Mouse (Mus musculus) adrenal gland, postnatal 14 days (tissue): ENCODE results near the gene Lrch1. TPM values are rescaled to one million over a fixed set of nuclear protein-coding genes. Genes with fewer than 3 reads are reported as not detected.
A peak's percentile ranks its signal among the peaks of the same experiment; 100 is the strongest.

ENCODE experiments used
- DNase-seq: peaks from one replicate; pipeline ENCODE4 v3.0.0; 2021; ENCODE audit warnings: mixed read lengths
- total RNA-seq: library from RNA; stranded (reverse); gene quantifications from 2 replicates; pipeline ENCODE4 v1.2.3, GENCODE M21; 2021

Gene Lrch1
- total RNA-seq, 1 experiment from 2014 or later = 14.6 TPM

DNA sequence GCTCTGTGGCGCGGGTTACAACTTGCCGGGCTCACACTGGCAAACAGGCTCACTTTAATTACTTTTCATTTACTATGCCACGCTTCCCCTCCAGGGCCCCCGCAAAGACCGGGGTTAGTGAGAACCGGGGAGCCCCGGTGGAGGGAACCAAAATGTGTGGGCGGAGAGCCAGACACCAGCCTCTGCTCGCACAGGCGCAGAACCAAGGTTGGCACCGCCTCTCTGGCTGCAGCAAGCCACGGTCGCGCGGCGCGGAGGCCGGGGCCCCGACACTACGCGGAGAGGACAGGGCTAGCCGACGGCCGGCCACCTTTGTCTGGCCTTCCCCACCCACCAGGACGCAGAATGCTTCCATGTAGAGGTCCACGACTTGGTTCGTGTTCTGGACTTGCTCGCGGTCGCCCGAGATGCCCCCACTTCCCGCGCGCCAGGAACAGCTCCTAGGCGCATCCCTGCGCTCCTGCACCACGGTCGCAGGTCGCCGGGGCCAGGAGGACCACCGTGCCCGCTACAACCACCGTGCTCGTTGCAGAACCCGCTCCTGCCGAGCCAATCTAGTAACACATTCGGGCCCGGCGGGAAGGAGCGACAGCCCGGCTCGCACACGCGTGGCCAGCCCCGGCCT, 813 bp downstream of the Lrch1 start:
- DNase-seq = peak; percentile 91

DNA sequence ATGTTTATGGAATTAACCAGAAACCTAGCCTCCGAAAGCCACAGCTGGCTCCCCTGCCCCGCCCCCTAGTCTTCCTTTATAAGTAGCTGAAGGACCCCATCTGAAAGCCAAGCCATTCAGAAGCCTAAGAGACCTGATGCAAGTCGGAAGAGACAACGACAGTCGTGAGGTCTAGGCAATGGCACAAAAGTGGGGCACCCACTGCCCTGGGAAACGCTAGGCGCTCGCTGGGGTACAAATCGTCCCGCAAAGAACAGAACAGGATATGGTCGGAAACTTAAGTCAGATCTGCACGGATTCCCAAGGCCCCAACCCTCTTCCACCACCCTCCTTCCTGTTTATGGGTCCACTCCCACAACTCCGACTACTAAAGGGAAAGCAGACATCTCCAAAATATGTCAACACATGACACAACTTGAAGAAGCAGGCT, 1.3 kb downstream of the Lrch1 start:
- peak; percentile 32 for DNase-seq

DNA sequence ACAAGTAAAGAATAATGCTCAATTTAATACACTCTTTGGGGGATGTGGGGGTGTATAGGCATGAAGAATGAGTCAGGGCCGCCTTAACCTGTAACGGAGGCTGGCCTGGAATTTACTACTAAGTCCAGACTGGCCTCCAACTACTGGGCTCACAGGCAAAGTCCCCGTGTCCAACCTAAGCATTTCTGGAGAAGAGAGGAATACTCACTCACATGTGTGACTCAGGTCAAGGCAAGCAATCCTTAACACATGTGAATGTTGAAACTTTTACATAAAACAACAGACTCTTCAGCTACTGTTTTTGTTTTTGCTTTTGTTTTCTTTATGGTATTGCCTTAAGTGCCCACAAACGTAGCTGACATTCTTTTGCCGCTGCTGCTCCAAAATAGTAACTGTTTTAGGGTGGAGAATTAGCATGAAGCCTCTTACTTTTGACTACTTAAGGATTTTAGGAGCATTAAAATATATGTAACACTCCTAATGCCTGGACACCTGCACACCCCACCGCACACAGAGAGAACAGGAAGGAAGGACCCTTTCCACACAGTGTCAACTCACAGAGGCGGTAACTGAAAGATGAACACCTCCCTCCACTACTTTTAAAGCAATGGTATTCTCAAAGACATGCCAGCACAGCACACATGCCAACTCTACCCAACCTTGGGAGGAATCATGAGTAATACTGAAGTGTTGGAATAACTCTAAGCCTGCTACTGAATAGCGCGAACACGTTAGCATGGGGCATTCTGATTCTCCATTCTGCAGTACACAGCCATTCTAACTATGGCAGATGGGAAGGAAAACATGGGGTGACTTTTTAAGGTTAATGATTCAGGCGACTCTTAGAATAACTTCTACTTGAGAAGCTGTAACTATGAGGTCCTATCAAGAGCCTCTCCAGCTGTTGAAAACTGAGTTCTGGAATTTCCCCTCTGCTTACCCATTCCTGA, 2.1 kb downstream of the Lrch1 start:
- no peak for DNase-seq

- DNase-seq = no peak
These were observed 3.4 kb downstream of the Lrch1 start for GRCm38 (mm10) chr14:74944128-74944755.

GRCm38 (mm10) chr14:74943581-74944117, 4.0 kb downstream of the Lrch1 start:
- no peak for DNase-seq

- no peak for DNase-seq
These were observed 4.7 kb downstream of the Lrch1 start for GRCm38 (mm10) chr14:74943024-74943423.

DNA sequence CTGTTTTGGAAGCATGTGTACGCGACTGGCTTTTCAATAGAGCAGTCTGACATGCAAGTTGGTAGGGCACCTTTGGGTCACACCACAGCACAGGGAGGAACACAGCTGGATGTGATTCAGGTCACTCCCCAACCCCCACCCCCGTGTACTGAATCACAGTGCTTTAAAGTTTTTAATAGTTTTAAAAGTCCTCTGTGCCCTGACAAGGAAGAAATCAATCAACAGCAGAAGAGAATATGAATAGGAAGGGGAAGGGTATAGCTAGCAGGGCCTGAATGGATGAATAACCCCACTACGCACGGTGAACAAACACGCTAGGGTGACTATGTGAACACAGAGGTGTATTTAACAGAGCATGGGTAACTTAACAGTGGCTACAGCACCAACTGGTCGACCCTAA, 6.1 kb downstream of the Lrch1 start:
- DNase-seq = no peak

GRCm38 (mm10) chr14:74940741-74941140, 6.9 kb downstream of the Lrch1 start:
- DNase-seq = no peak

GRCm38 (mm10) chr14:74939355-74939754, 8.3 kb downstream of the Lrch1 start:
- no peak for DNase-seq

DNA sequence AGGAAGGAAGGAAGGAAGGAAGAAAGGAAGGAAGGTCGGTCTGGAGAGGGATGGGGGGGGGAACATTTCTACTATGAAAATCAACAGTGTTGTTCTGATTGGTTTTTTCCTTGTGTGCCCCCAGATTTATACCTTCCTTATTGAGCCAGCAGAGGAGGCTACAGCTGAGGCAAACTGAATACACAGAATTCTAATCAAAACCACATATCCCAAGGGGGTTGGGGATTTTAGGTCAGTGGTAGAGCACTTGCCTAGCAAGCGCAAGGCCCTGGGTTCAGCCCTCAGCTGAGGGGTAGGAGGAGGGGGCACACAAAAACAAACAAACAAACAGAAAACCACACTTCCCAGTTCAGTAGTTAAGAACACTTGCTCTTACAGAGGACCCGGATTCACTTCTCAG, 8.8 kb downstream of the Lrch1 start:
- no peak for DNase-seq

DNA sequence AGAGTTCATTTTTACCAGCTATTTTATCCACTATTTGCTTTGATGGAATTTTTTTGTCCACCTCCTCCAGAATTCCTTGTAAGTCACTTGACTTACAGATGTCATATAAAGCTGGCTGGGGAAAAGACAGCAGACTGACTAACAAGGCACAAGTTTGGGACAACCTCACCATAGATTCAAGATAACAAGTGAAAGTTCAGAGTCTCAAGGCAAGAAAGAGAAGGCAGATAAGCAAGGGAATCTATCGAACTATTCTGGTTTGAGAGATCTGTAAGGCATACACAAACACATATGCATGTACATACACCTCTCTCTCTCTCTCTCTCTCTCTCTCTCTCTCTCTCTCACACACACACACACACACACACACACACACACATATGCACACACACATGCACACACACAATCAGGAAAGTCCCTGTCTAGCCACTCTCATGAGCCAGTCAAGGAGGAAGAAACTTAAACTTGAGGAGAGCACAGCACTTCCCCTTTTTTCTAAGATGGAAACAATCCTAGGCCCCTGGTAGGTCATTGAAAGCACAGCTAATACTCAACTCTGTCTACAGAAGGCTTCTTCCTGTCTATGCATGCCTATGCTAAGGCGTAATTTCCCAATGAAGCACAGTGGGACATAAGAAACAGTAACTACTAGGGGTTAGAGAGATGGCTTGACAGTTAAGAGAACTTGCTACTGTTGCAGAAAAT, 11.0 kb downstream of the Lrch1 start:
- DNase-seq = no peak

DNA sequence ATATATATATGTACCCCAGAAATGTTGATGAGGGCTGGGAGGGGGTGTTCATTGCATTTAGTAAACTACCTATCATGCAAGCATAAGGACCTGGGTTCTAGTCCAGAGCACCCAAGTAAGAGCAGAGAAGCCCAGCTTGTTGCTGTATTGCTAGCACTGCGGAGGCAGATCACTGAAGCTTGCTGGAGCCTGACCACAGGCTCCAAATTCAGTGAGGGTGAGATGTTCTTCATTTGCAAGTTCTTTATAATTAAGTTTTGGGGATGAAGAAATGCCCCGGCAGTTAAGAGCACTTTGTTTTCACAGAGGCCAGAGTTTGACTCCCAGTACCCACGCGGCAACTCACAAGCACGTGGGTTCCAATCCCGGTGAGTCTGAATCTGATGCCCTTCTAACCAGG, 12.6 kb downstream of the Lrch1 start:
- DNase-seq = no peak

- no peak for DNase-seq
These were observed 13.5 kb downstream of the Lrch1 start for GRCm38 (mm10) chr14:74933960-74934710.

GRCm38 (mm10) chr14:74929739-74930138, 17.9 kb downstream of the Lrch1 start:
- no peak for DNase-seq

- no peak for DNase-seq
These were observed 18.8 kb downstream of the Lrch1 start for GRCm38 (mm10) chr14:74928809-74929432.

DNA sequence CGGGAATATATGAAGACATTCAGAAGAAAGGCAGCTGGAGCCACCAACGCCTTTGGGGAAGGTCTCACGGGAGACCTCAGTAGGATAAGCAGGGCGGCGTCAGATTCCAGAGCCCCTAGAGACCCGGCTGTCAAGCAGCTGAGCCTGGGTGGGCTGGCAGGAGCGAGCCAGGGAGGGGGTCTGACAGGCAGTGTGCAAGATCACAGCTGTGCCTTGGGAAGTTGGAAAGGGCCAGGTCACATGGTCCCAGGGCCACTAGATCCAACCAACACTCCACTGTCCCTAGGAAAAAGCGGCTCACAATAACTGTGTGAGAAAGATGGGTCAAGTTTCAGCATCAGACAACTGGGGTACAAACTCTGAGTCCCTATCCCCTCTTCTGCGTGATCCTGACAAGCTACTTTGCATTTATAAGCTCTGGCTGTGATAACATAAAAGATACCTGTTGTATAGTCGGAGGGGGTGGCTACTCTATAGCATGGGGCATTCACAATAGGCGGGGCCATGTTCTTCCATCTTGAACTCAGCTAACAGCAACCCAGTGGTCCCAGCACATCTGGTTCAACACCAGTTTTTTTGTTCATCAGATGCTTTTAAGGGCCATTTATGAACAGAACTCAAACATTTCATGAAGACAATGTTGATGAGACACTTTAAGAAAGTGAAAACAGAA, 20.6 kb downstream of the Lrch1 start:
- no peak for DNase-seq

DNA sequence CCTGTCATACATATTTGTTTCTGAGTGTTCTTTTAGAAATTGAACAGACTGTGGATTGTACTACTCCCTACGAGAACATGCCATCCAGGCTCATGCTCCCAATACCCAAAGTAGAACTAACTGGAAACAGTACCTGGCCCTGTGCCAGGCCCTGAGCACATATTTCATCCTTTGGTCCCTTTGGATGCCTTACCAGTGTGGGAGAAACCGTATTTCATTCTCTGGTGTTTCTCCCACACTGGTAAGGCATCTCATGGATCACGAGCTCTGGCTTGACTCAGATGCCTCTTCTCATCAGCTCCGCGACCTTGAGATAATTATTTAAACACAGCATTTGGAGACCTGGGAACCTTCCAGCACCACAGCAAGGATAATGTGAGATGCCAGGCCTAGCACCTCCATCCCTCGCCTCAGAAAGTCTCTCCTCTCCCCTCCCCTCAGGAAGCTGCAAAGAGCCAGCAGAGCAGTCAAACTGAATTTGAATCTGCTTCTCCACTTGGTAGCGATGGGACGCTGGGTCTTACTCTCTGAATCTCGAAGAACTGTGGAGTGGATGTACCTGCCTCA, 21.6 kb downstream of the Lrch1 start:
- no peak for DNase-seq

DNA sequence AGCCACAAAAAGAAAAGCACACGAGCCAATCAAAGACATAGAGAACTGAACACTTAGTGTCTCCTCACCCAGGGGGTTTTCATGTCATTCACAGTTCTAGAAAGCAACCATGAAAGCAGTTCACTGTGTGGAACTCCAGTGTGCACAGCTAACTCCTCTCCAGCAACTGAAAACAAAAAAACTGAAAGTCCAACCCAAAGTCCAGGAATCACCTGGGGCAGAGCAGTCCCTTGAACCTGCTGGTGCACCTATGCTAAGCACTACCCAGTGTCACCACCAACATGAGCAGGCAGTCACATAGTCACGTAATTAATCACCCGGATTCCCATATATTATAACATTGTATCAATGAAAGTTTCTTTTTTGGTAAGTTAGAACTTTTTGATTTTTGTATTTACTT, 23.2 kb downstream of the Lrch1 start:
- DNase-seq = no peak

DNA sequence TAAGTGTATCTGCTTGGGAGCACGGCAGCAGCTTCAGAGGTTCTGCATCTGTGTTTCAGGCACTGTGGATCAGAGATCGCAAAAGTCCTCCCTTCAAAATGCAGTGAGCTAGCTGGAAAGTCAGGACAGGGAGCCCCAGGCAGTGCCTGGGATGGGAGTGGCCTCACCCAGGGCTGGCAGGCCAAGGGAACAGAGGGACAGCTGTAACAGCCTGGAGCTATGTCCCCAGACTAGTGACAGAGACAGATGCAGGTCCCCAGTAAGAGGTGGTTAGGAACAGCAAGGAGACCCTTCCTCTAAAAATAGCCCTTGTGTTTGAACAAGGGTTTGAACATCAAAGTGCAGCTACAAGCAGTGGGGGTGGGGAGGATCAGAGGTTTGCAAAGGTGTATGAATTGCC, 23.6 kb downstream of the Lrch1 start:
- no peak for DNase-seq
